Mouse (Mus musculus) embryo, embryonic 11.5 days (tissue): ENCODE measurements at regions not wholly inside any gene's neighbourhood (a gene's known extent, or its start where the extent isn't known, plus 50 kb on each side); places are given as distances from the start of the nearest gene placed in this dataset.

Experiments
- DNase-seq: peaks from one replicate; pipeline ENCODE4 v3.0.0-alpha.2; 2012; ENCODE audit warnings: low read depth, low spot score

- DNase-seq, result no peak
These were observed 58.6 kb downstream of the Isg20 start for GRCm38 (mm10) chr7:78971644-78972313.

DNA sequence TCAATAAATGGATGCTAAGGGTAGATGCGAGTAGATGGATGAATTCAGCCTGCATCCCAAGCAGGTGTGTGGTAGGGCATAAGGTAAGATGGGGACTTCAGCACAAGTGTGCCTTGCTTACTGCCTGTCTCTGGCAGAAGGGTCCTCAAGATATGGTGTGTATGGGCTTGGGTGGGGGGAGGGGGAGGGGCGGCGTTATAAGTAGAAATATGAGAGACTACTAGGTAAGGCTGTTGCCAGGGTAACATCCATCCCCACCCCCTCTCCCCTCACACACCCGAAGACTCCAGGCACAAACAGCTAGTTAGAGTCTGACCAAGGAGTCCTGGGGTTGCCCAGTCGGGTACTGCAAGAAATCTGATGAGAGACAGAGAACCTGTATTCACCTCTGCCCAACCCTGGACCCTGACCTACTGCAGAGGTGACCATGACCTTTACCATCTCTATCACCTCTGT lies 63.5 kb upstream of the Acan start:
- DNase-seq, result no peak

DNA sequence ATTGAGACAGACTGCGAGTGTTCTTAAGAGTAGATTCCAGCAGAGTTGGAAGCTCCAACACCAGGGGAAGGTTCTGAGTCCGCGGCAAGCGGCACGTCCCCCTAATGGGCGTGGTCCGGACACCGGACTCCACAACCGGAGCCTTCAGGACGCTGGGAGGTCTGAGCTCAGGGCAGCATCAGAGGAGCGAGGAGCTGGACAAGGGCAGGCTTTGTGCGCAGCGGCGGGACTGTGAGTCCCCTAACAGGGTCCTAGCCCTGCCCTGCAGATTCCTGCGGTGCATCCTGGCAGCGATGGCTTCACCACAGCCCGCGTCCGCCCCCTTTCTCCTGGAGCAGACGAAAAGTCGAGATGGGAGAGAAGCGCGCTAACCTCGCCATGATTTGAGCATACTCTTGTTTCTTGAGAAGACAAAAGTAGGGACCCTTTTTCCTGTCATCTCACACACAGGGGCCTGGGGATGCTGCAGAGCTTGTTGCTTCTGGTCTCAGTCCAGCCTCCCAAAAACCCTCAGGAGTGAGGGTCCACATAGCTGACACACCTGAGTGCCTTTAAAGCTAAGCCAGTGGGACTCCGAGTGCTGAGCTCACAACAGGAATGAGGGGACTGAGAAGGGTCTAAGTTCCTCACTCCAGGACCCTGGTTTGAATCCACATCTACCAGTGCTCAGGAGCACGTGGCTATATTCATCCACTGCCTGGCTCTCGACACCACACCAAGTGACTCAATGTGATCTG lies 62.8 kb upstream of the Acan start:
- DNase-seq, result peak; percentile 48

GRCm38 (mm10) chr7:78992991-78993390 lies 60.3 kb upstream of the Acan start:
- no peak for DNase-seq

DNA sequence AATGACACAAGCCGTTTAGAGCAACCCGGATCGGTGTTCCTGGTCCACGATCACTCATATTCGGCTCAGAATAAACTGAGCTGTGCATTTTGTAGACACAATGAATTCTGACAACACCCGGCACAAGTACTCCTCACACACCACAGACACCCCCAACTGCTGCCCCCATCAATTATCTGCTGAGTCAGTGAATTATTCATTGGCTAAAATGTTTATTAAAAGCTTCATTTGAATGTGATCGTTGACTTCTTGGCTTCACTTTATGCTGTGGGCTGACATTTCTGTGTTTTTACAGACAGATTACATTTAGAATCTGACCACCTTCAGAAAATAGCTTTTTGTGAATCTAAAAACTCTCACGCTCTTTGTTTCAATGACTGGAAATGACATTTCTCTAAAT lies 59.1 kb upstream of the Acan start:
- DNase-seq, result no peak

DNA sequence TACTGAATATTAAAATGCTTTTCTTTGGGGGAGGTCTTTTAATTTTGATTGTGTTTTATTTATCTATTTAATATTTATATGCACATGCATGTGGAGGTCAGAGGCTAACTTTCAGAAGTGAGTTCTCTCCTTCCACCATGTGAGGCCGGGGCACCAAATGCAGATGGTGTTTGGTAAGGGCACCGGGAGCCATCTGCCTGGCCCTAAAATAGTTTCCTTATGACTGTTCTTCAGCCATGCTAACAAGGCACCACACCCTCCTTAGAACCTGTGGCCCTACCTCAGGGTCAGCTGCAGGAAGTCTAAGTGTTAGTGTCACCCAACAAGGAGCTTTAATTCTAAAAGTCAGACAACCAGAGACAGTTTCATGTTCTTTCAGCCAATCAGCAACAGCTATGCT lies 58.2 kb upstream of the Acan start:
- no peak for DNase-seq

DNA sequence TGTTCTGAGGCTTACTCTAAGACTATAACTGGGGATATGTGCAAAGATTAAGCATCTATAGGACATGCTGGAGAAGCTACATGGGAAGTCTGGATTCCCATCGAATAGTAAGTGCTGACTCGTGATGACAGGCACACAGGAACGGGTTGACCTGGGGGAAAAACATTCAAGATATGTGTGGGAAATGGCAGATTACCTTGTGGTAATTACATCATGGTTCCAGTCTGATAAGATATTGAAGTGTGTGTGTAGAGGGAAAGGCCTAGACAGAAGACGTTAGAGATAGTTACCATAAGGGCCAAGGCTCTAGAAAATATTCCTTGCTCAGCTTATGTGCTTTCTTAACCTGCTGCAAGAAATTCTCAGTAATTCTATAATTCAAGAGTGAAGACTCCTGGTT lies 57.5 kb upstream of the Acan start:
- no peak for DNase-seq
